Mouse (Mus musculus): ENCODE results near the gene Myh7b.

Gene Myh7b

DNA sequence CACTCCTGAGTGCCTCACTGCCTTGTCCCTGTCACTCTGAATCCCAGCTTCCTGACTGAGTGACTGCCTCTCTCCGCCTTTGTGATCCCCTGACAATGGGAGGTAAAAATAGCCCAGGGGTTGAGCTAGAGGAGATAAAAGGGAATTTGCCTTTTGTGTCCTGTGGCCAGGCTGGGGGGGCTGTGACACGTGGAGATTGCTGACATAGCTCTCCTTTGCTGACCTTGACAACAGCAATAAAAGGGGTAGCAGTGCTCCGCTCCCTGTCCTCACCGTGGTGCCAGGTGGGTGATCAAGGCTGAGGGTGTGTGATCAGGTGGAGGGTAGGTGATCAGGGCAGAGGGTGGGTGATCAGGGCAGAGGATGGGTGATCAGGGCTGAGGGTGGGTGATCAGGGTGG is at the start of gene Myh7b:
Gene Myh7b, plus strand, starts transcription at position 235 of the 400 bp plus-strand sequence.
- no peak for DNase-seq (ENCODE audit: low spot score)

DNA sequence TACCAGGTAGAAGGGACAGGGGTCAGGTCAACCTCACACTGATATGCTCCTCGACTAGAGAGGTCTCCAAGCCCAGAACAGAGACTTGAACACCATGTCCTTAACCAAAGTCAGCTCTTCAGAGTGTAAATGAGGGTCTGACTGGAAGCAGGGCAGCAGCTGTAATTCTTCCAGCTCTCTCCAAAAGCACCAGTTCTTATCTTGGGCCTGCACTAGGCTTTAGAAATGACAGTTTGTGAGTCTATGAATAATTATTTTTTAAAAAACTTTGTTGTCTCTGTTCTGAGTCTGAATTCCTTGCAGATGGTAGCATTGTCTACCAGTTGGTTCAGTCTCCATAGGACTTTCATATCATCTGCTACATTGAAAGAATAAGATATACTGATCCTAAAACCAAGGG is 48.8 kb upstream of the Myh7b start:
- DNase-seq (ENCODE audit: low spot score) = no peak

GRCm38 (mm10) chr2:155562934-155563333 is 48.1 kb upstream of the Myh7b start:
- no peak for DNase-seq (ENCODE audit: low spot score)

DNA sequence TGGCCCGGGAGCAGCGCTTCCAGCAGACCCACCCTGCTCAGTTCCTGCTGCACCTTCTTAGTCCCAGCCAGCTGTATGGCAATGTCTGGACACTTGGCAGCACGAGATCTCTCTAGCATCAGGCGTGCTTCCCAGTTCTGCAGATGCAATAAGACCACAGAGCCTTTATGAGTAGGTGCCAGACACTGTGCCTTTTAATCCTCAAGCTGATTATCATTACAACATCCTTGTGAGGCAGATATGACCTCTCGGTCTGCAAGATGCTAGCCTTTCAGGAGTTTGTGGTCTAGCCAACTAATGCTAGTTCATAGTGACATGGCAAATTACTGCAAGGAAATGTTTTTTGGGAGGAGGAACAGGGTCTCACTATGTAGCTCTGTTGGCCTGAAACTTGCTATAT is 43.3 kb upstream of the Myh7b start:
- no peak for DNase-seq (ENCODE audit: low spot score)

GRCm38 (mm10) chr2:155569223-155569807 is 41.7 kb upstream of the Myh7b start:
- DNase-seq (ENCODE audit: low spot score) = no peak

- no peak for DNase-seq (ENCODE audit: low spot score)
Measured at GRCm38 (mm10) chr2:155573001-155573400, 38.0 kb upstream of the Myh7b start.

DNA sequence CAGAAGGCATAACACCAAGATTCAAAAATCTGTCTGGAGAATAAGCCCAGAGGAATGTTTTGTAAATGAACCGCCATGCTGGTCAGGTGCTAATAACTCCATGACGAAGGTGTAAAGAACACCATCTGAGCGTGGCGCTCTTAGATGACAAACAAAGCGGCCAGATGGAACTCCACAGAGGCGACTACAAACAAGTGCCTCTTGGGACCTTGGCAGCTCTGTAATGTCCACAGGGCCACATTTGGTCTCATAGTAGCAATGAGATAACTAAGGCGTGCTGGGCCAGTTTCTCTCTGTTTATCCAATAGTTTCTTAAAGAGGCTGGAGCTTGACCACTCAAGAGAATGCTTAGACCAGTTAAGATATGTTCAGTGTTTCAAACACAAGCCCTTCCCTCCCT is 37.0 kb upstream of the Myh7b start:
- no peak for DNase-seq (ENCODE audit: low spot score)

GRCm38 (mm10) chr2:155574700-155575099 is 36.3 kb upstream of the Myh7b start:
- DNase-seq (ENCODE audit: low spot score) = no peak

DNA sequence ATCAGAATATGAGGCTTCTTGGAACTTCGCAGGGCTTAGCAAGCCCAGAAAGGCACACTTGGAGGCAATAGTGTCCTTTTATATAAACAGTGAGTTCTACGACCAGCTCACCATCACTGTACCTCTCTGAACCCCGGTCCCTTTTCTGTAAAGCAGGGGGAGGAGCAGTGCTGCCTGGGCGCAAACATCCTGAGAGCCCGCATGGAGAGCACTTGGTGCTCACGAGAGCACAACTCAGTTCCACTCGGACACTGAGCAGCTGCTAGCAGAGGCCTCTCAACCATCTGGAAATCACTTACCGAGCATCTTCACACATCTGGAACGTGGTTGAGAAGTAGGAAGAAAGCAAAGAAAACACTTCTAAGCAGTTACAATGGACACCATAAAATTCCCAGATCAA is 34.4 kb upstream of the Myh7b start:
- no peak for DNase-seq (ENCODE audit: low spot score)

DNA sequence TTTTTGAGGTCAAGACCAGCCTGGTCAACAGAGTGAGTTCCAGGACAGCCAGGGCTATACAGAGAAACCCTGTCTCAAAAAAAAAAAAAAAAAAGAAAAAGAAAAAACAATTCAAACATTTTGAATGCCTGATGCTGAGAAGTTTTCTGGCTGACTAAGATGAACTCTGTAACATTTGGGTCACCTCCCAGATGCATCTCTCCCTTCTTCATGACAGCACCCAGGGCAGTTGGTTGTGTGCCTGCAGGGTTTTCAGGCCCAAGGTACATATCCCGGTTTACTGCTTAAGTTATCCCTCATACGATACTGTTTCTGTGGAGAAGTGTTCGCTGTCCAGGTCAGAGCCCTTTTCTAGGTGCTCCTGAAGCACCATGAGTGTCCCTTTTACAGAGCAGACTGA is 30.7 kb upstream of the Myh7b start:
- no peak for DNase-seq (ENCODE audit: low spot score)

GRCm38 (mm10) chr2:155582384-155582995 is 28.5 kb upstream of the Myh7b start:
- DNase-seq (ENCODE audit: low spot score) = no peak

DNA sequence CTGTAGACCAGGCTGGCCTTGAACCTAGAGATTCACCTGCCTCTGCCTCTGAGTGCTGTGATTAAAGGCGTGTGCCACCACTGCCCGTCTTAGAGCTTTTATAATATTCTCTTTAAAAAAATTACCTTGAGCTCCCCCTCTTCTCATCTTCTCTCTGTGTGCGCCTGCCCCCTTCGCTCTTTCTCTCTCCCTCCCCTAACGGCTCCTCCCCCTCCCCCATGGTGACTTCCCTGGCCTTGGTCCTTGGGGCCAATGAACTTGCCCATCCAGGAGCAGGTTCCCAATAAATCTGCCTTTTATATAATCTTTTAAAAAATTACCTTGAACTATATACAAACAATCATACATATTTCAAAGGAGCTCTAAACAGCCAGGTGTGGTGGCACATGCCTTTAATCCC is 28.0 kb upstream of the Myh7b start:
- no peak for DNase-seq (ENCODE audit: low spot score)

DNA sequence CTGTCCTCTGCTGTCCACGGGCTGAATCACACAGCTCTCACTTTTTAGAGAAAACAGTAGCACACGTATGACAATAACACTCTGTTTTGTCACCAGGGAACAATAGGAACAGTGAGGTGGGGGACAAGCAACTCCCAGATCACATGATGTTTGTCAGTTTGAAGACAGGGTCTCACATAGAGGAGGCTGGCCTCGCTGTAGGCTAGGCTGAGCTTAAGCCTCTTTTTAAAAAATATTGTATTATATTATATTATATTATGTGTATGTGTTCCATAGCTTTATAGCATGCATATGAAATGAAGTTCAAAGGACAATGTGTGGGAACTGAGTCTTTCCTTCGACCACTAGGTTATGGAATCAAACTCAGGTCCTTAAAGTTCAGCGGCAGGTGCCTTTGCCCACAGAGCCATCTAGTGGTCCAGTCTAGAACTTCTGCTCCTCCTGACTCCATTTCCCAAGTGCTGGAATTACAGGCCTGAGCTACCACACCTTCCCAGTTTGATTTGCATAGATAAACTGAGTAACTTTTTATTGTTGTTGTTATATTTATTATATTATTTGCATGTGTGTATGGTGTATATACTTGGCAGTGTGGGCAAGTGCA is 27.0 kb upstream of the Myh7b start:
- DNase-seq (ENCODE audit: low spot score) = peak; percentile 41

DNA sequence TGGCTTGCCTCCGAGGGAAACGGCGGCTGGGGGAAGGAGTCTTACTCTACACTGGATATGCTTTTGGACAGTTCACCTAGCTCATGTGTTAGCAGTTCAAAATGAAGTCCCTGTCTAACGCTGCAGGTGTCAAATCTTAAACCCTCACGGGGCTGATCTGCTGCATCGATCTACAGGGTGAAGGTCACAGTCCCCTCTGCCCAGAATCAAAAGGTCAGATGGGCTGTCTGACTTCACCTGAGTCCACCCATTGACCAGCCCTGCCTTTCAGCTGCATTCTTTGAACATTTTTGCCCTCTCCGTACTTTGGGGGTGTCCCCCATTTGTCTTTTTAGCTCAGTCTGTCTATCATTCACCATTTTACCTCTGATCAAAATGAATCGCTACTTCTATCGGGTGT is 25.9 kb upstream of the Myh7b start:
- DNase-seq (ENCODE audit: low spot score) = no peak

- no peak for DNase-seq (ENCODE audit: low spot score)
Measured at GRCm38 (mm10) chr2:155585486-155585885, 25.5 kb upstream of the Myh7b start.

GRCm38 (mm10) chr2:155588136-155588535 is 22.9 kb upstream of the Myh7b start:
- DNase-seq (ENCODE audit: low spot score) = no peak

DNA sequence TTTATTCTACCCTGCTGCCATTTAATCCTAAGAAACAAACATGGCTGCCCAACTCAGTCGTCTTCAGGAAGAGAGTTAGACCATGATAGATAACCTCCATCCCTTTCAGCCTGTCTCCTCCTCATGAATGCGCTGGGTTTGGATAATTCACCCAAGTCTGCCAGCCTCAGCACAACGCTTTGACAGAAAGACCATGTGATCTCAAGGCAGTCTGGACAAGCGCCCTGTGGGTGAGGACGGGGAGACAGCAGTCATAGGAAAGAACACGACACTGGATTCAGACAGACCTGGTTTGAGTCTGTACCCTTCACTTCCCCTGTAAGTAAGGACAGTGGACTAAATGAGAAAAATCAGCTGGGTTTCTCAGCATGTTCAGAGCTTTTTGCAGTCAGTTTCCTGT is 21.5 kb upstream of the Myh7b start:
- no peak for DNase-seq (ENCODE audit: low spot score)

DNA sequence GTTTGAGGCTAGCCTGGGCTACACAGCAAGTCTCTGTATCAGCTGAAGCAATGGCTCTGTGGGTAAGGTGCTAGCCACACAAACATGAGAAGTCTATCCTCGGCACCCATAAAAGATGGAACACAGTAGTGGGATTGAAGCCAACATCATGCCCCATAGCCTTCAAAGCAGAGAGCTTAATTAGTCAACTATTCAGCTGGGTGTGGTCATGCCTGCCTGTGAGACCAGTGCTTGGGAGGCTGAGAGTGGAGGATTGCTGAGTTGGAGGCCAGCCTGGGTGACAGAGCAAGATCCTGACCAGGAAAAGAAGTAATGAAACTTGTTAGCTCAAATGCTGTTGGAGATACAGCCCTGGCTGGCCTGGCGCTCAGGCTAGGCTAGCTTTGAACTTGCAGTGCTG is 20.1 kb upstream of the Myh7b start:
- no peak for DNase-seq (ENCODE audit: low spot score)

DNA sequence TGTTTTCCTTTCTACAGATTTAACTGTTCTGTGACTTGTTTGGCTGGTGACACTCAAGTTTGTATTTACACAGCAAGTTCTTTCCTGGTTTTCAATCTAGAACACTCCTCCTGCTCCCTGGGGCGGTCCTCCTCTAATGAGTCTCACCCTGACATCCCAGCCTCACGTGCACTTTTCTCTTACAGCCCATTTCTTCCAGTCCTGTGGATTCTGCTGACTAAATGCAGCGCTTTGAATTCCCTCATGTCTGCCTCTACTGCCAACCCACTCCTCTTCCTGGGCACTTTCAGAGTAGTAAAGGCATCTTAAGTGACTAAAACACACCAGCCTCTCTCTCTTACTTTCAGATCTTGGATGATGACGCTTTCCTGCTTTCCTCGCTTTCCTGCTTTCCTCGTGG is 19.3 kb upstream of the Myh7b start:
- no peak for DNase-seq (ENCODE audit: low spot score)

DNA sequence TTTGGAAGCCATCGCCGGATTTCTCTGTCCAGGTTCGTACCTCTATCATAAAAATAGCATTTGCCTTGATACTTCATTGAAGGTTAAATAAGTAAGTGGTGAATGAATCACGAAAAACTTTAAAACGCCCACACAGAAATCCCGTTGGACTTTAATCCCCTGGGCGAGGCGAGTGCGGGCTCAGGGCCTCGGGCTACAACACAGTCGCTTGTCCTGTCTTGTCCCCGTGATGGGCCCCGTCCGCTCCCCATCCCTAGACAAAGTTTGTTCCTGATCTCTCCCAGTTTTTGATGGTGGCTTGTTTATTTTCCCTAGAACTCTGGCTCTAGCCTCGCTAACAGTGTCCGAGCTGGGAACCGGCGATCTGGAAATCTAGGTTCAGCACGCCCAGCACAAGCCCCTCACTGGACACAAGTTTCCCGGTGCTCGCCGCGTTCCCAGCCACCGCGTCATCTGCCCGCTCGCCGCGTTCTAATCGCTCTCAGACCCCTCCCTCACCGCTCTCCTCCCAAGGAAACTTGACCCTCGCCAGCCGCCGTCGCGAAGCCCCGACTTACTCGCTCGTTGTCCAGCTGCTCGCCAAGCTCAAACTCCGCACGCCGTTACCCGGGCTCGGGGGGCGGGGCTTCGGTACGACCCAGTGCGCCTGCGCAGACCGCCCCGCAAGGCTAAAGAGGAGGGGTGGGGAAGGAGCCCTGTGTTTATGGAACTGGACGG is 18.7 kb upstream of the Myh7b start, which contains the start of gene Gss:
Gene Gss, minus strand, starts transcription at position 674 of the 717 bp plus-strand sequence.
- peak; percentile 98 for DNase-seq (ENCODE audit: low spot score)

- no peak for DNase-seq (ENCODE audit: low spot score)
Measured at GRCm38 (mm10) chr2:155592854-155593283, 18.1 kb upstream of the Myh7b start.

- no peak for DNase-seq (ENCODE audit: low spot score)
Measured at GRCm38 (mm10) chr2:155595516-155595915, 15.5 kb upstream of the Myh7b start.

DNA sequence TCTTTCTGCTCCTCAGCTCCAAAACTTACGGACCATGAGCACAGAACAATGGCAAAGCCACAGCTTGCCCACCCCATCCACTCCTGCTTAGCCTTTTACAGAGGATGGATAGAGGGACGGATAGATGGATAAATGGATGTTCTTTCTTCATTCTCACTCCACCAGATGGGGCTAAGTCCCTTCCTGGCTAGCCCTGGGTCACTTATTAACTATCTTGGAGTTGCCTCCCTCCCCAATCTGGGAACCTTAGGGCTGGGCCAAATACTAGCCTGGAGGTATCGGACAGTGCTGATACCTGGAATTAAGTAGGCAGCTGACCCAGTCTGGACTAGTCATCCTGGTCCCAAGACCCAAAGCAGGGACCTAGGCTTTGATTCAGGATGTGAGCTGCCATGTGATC is 7.3 kb upstream of the Myh7b start:
- DNase-seq (ENCODE audit: low spot score) = no peak
